Mouse (Mus musculus): Measurements from ENCODE around the gene Gm17657.
"Not testable (repeated sequence)": the region's sequence is repeated elsewhere in the genome, so short reads cannot be mapped to it uniquely, and the experiment has no call there.

The Gm17657 gene

DNA sequence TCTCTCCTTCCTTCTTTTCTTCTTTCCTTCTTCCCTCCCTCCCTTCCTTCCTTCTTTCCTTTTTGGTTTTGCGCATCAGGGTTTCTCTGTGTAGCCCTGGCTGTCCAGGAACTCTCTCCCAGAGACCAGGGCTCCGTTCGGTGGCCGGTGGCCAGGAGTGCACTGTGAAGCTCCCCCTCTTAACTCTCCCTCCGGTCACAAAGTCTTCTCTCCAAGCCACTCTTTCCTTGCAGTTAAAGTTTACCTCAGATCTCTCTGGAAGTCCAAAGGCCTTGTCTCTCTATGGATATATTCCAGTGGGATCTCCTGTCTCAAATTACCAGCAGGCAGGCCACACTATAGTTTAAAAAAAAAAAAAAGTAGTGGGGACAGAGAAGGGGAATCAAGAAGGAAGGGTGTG, 4.2 kb downstream of the Gm17657 start:
- no peak for DNase-seq

DNA sequence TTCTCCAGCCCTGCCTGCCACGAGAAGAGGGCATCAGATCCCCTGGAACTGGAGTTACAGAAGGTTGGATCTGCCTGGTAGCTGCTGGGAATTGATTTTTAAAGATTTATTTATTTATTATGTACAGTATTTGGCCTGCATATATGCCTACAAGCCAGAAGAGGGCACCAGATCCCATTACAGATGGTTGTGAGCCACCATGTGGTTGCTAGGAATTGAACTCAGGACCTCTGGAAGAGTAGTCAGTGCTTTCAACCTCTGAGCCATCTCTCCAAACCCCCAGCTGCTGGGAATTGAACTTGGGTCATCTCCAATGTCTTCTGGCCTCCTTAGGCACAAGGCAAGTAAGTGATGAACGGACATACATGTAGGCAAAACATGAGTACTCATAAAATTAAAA, 5.4 kb downstream of the Gm17657 start:
- no peak for DNase-seq

DNA sequence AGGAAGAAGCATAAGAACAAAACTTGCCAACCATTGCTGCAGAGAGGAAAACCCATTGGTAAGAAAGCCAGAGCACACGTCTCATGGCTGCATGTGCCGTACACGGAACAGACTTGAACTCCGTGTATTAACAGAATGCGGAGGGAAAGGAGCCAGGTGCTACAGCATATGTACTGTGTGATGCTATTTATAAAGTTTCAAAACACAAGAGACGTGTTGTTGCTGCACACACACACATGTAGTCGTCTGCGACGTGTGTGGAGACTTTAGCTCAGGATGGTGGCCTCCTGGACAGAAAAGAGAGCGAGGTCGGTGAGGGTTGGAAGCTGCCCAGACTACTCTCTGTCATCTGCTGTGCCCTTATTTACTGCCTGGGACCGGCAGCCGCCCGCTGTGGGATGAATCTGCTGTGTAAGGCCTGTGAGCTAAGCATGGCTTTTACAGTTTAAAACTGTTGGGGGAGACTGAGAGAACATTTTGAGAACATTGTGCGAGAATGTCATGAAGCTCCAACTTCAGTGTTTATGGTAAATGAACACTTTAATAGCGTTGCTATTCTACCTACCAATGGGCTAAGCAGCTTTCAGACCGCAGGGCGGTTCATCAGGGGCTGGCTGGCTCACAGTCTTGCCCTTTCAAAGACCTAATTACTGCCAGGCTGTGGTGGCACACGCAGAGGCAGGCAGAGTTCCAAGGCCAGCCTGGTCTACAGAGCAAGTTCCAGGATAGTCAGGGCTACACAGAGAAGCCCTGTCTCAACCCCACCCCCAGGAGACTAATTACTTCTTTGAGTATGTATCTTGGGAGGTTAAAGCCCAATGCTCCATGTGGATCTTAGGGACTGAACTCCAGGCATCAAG, 6.4 kb downstream of the Gm17657 start:
- DNase-seq, result no peak

DNA sequence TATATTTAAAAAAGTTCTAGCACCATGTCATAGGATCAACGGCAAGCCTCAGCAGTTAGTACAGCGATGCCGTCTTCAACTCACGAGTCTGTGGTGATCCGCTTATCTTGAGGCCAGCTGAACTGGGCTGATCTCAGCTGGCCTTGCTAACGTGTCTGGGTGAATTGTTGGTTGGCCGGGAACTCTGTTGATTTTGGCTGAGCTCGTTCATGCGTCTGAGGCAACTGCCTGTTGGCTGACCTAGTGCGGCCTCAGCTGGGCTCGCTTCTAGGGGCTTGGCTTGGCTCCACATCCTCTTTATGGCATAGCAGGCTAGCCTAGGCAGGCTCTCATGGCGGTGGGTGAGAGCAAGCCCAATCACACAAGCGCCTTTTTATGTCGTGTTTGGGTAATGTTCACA, 8.0 kb downstream of the Gm17657 start:
- peak; percentile 77 for DNase-seq

DNA sequence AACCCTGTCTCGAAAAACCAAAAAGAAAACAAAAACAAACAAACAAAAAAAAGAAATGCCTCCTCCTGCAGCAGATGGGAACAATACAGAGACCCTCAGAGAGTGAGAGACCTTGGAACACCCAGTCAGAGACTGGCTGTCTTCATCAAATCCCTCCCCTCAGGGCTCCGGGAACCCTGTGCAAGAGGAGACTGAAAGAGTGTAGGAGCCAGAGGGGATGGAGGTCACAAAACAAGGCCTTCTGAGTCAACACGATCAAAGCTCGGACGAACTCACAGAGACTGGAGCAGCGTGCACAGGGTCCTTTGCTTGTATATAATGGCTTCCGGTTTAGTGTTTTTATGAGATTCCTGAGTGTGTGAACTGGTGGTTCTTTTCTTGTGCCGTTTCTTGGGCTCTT, 9.0 kb downstream of the Gm17657 start:
- no peak for DNase-seq

DNA sequence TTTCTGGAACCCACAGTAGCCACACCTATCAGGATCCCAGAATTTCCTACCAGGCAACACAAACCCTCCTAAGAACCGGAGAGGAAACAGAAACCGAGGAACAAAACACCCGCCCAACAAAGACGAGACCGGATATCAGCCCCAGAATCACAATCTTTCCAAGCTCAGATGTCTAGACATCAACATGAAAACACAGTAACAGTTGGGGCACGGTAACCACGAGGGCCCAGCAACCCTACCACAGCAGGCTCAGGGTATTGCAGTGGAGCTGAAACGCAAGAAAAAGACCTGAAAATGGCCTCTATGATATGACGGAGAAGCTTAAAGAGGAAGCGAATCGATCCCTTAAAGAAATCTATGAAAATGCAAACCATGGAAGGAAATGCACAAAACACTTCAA, 15.6 kb downstream of the Gm17657 start:
- no peak for DNase-seq

DNA sequence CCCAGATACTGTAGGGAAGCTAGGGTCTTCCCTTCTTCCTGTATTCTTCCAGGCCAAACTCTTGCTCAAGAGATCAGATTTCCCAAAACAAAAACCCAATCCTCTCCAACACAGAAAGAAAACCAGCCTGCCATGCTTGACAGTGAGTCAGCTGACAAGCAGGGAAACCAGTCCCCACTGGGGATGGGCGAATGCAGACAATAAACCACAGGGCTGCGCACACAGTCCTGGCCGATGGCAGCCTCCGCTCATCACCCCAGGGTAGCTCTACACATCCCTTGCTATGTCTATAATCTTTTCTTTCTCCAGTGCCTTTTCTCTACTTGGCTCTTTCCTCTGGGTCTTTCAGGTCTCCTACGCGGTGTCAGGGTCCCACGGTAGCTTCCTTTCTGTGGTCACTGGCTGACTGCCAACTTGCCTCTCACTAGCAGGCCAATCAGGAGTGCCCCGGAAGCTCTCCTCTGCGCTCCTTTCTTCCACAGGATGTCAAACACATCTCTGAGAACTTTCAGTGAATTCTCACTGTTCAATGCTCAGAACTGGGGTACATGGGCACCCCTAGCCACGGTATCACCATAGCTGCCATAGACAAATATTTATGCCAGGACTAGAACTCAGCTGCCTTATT, 17.6 kb downstream of the Gm17657 start:
- peak; percentile 14 for DNase-seq

DNA sequence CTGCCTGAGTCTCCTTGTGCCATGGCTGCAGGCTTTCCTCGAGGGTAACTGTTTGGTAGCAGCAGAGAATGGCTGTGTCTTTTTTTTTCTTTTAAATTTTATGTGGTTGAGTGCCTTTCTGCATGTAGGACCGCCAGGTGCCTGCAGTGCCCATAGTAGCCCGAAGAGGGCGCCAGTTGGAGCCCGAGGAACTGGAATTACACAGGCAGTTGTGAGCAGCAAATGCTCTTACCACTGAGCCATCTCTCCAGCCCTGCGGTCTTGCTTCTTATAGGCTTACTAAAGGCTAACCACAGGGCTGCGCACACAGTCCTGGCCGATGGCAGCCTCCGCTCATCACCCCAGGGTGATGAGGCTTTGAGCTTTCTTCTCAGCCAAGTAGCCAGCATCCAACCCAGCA, 18.2 kb downstream of the Gm17657 start:
- DNase-seq, result no peak

DNA sequence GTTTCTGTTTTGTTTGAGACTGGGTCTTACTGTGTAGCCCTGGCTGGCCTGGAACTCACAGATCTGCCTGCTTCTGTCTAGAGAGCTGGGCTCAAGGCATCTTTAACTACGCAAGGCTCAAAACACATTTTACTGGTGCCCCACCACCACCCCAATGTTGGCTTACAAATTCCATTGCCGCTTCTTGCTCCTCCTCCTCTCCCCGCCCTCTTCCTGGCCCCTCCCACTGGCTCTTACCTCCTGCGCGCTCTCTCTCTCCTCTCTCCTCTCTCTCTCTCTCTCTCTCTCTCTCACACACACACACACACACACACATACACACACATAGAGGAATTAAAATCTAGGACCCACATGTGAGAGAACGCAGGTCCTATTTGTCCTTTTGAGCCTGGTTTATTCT, 18.9 kb downstream of the Gm17657 start:
- DNase-seq, result no peak

DNA sequence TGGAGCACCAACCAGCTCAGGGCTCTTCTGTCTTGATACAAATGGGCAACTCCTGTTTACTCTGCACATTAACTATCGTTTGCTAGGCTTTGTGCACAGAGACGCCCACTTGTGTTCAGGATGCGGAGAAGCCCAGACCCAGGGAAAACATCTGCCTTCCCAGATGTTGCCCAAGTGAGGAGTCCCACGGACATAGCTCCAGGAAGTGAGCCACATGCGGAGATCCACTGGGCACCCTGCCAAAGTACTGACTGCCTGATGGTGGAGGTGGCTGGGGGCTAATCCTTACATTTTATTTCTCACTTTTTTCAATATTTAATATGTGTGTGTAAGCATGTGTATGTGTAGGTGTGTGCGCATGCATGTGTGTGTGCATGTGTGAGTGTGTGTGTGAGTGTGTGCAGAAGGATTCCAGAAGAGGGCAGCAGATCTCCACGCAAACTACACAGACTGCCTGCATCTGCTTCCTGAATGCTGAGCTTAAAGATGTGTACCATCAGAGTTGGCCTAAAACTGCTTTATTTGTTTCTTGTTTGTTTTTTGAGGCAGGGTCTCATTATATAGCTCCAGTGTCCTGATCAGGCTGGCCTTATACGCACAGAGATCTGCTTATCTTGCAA, 20.8 kb downstream of the Gm17657 start:
- DNase-seq, result peak; percentile 22

DNA sequence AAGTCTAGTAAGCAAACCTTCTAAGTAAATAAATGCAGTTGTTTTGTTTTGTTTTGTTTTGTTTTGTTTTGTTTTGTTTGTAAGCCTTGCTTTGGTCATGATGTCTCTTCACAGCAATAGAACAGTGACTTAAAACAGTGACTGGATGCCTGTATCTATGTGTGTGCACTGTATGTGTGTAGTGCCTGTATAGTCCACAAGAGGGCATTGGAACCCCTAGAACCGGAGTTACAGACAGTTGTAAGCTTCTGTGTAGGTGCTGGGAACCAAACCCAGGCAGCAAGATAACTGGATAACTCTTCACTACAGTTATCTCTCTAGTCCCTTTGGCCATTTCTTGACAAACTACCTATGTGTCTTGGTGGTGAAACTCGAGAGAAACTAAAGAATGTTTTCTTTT, 23.8 kb downstream of the Gm17657 start:
- DNase-seq, result no peak

DNA sequence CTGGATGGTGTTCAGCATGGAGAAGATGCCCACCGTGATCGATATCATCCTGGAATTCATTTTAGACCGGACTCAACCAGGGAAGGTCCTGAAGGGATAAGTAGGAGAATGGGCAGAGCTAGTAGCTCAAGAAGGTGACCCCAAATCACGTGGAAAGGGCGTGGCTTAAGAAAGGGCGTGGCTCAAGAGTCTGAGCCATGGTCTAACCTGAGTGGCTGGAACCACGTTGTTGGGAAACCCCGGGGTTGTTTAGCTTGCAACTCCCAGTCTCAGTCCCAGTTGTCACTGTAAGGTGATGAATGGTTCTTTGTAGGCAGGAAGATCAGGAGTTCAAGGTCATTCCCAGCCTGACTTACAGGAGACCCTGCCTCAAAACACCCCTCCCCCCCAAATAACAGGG, 29.7 kb downstream of the Gm17657 start:
- no peak for DNase-seq

DNA sequence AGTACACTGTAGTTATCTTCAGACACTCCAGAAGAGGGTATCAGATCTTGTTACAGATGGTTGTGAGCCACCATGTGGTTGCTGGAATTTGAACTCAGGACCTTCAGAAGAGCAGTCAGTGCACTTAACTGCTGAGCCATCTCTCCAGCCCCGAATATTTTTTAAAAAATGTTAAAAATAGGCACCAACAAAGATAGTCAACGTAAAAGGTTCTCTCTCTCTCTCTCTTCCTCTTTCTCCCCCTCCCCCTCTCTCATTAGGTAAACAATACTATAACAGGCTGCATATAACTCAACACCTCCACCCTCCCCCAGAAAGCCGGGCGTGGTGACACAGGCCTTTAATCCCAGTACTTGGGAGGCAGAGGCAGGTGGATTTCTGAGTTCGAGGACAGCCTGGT, 30.8 kb downstream of the Gm17657 start:
- not testable (repeated sequence) for DNase-seq

DNA sequence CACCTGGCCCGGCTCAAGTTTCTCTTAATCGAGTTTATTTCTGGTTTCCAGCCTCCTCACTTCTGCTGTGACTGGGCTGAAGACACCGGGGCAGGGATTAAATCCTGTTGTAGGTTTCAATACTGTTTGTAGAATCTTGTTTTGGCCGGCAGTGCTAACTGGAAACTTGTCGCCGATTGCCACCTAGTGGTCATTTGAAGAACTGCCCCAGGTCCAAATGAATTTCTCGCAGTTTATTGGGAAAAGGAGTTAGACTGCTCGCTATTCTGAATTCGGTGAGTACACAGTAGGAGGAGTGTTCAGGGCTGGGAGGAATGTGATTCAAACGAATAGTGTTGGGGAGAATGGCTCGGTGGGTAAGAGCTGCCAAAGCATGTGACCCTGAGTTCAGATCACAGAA, 35.0 kb downstream of the Gm17657 start:
- peak; percentile 85 for DNase-seq

DNA sequence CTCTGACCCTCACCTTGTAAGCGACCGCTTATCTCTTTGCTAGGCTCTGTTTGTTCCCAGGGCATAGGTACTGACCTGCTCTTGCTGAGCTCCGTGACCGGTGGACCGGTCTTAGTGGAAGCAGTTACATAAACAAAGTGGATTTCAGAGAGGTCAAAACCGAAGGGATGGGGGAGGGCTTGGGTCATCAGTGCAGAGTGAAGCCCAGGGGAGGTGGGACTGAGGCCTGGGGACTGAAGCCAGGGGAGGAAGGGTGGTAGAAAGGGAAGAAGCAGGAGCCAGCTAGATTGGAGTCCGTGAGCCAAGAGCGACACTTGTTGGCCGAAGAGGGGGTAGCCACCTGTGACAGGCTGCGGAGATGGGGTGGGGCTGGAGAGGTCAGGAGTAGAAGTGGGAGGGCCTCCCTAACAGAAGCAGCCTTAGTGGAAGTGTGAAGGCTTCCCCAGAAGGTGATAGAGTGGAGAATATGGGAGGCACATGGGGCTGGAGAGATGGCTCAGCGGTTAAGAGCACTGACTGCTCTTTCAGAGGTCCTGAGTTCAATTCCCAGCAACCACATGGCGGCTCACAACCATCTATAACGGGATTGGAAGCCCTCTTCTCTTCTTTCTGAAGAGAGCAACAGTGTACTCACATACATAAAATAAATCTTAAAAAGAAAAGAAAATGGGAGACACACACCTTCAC, 36.3 kb downstream of the Gm17657 start:
- DNase-seq, result peak; percentile 78

DNA sequence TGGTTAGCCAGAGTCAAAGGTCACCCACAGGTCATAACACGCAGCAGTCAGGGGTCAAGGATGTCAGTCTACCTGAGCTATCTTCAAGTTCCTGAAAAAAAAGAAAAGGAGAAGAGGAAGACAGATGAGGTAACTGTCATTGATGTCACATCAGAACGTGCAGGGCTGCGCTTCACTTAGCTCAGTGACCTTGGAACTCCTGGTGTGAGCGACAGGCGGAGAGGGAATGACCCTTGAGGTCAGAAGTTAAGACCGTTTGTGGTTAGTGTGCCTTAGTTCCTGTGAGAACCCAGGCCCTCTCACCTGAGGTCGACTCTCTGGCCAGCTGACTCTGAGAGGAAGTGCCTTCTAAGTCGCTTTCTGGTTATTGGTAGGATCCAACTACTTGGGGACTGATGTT, 38.7 kb downstream of the Gm17657 start:
- no peak for DNase-seq

DNA sequence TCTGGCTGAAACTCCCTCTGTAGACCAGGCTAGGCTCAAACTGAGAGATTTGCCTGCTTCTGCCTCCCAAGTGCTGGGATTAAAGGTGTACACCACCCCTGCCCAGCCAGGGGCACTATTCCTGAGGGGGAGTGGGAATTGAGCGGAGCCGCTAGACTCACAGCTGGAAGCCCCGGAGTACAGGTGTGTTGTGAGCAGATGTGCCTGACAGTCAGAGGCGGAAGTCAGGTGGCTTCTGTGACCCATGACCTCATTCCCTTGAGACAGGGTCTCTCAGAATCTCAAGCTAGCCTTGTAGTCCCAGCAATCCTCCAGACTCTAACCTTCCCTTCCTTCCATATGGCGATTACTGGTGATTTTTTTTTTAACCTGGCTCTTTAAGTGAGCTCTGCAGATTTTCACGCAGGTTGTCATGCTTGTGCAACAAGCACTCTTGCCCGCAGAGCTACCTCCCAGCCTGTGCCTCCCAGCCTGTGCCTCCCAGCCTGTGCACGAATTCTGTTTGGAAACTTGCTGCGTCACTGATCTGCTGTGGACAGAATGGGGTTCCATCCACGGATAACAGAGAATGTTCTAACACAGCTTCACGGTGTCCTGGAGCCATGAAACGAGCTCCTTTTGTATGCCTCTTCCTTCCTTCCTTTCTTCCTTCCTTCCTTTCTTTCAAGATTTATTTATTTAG, 40.4 kb downstream of the Gm17657 start:
- DNase-seq, result no peak

DNA sequence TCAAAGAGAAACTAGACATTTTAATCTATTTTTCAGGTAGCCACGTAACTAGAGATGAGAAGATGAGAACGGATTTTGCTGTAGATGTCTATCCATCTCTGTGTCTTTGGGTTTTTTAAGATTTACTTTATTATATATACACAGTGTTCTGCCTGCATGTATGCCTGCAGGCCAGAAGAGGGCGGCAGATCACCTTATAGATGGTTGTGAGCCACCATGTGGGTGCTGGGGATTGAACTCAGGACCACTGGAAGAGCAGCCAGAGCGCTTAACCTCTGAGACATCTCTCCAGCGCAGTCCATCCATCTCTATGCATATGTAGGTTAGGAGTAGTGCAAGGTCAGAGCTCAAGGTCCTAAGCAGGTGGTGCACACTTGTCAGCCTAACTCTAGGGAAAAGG, 45.7 kb downstream of the Gm17657 start:
- DNase-seq, result no peak

DNA sequence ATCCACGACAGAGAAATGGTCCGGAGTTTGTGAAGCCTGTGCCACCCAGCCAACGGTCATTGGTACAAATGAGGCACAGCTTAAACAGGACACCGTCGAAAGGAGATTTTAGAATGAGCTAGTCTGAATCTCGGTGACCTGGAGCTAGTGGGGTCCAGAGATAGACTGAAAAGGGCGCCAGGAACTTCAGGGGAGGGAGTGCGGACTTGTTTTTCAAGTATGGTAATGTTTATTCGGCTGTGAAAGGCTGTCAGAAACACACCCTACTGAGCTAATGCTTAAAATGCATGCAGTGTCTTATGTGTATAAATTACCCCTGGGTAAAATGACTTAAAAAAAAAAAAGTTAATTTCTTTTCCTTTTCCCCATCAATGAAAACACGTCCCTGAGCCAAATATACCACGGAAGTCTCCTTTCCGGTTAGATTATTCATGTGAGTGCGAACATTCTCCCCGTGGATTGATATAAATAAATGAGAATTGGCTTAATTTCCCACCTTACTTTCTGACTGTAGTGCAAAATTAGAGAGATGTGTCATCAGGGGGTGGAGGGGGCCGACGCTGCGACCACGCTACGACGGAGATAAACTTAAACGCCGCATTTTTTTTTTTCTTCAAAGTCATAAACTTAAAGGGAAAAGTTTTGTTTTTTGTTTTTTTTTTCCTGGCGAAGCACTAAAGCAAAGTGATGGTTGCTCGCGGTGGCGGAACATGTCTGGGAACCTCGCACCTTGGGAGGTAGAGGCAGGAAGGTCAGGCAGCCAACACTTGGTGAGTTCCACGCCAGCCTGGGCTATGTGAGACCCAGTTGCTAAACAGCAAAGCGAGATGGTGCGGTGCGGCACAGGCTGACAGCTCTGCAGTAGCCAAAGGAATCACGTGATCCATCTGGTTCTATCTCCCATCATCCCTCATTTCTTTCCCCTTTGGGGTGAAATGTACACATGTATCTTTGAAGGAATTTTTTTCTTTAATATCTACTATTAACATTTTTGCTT, 46.5 kb downstream of the Gm17657 start:
- DNase-seq, result no peak

DNA sequence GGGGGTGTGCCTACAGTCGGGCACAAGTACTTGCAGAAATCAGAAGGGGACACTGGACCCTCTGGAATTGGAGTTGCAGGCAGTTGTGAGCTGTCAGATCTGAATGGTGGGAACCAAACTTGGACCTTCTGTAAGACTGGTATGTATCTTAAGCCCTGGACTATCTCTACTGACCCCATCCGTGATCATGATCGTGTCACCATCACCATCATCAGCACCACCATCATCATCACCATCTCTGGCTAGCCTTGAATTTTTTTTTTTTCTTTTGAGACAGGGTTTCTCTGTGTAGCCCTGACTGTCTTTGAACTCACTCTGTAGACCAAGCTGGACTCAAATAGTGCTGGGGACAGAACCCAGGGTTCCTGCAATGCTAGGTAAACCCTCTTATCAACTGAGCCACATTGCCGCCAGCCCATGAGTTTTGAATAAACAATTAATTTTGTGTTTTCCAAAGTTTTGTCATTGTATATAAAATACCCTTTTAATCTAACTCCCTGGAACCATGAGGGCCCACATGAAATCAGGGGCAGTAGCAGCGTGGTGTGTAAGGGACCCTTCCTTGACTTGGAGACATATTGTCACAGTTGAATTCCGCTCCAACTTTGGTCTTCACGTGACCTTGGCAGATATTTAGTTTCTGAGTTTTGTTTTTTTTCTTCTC, 47.3 kb downstream of the Gm17657 start:
- no peak for DNase-seq

DNA sequence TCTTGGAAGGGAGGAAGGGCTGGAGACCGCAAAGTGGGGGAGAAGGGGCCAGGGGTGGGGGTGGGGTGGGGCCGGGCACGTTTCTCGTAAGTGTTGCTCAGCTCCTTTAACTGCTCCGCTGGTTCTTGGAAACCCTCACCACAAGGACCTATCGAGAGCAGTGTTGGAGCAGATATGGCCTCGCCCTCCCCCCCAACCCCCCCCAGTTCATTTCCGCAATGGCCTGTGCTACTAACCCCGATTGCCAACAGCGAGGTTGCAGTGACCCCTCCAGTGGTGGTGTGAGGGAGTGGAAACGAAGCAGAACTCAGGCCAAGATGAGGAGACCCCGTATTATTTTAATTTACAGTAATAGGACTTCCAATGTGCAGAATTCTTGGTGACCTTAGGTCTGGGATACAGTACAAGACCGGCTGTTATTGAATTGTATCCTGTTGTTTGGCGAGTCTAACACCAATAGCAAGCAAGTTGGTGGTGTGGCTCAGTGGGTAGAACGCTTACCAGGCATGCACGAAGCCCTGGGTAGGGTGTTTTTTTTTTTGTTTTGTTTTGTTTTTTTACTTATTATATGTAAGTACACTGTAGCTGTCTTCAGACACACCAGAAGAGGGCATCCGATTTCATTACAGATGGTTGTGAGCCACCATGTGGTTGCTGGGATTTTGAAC, 48.5 kb downstream of the Gm17657 start:
- DNase-seq, result no peak

Measured in lung, postnatal 14 days (tissue).